Mouse (Mus musculus): Measurements from ENCODE around the gene Mrps15.

DNA sequence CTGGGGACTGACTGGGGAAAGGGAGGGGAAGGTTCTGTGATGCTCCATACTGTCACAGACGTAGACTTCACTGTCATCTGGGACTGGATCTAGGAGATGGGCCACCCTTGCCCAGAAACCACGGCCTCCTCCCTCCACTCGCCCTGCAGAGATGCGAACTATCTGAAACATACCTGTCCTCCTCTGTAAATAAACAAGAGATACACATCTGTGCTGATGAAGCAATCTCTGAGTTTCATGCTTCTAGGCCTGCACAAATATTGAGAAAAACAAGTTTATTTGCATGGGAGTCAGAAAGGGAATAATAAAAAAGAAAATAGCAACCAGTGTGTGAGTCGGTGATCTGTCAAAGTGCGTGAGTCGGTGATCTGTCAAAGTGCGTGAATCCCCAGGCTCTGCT is 45.1 kb downstream of the Mrps15 start:
- no peak for TF ChIP-seq CTCF (IDR thresholded peaks at IDR 0.05; ENCODE audit: borderline replicate concordance, insufficient read depth, low read length)
- TF ChIP-seq POLR2A (IDR thresholded peaks at IDR 0.05; ENCODE audit: low read depth, low read length), result no peak
